23 mouse cellular contexts compared by ENCODE assay signal in the genomic region with DNA sequence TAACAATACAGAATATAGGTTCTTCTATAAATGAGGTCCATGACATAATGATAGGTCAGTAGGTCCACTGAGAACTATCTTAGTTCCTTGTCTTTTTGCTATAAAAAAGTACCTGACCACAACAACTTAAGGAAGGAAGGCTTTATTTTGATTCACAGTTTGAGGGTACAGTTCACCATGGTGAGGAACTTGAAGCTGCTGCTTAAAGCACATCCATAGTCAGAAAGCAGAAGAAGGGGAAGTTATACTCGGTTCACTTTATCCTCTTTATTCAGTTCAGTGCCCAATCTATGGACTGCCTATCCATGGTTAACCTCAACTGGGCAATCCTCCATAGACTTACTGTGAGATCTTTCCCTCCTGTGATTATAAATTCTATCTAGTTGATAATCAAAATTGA. TPM values are rescaled to one million over a fixed set of nuclear protein-coding genes. Genes with fewer than 3 reads are reported as not detected.
DNase-seq lines count a peak whose midpoint lies in the region; ATAC-seq lines count a peak whose summit lies in the region.
"Had no signal": no experiment of that assay in that cellular context is flagged by ENCODE, and none has a peak within 500 bp of the region (broad histone marks: within the 10 kb centered on the region; RNA-seq: fewer than 3 reads in every experiment).

No protein-coding gene starts in this region.

- DNase-seq in 416B (ENCODE audit: low read depth) = peak; percentile 65
- DNase-seq in thymus, adult 18-20 months = no peak
- no peak for DNase-seq in urinary bladder, adult 18-20 months (ENCODE audit: low spot score in 2 of 2)
- no peak for DNase-seq in spleen, postnatal 36 days (ENCODE audit: low spot score in 2 of 2)
- DNase-seq: adrenal gland, adult 8-10 months; adrenal gland, postnatal 25 days; B cell, adult 2 months; cerebellum, adult 18-20 months; cerebellum, adult 9-10 months; cerebellum, postnatal 14 days; gastrocnemius, postnatal 10 days; gastrocnemius, postnatal 36 days; heart, adult 18-20 months; heart, postnatal 10 days; heart, postnatal 36 days had no signal

- ATAC-seq in common myeloid progenitor, adult 5-6 weeks (replicated peaks; ENCODE audit: low read depth, poor library complexity, severe bottlenecking) = peak; percentile 97
- ATAC-seq in megakaryocyte, adult 5-6 weeks (ENCODE audit: poor library complexity, severe bottlenecking) = peak; percentile 77
- ATAC-seq in neutrophil, adult 5-6 weeks (ENCODE audit: extremely low read depth, insufficient number of reproducible peaks, low FRiP score, poor library complexity, severe bottlenecking) = peak; percentile 53; the same call in 1 of the 2 replicates
- ATAC-seq: activated CD4-positive, CD25-positive, alpha-beta regulatory T cell, adult 4 months; forebrain, embryonic 15.5 days; hindbrain, postnatal 0 days; inflammation-experienced regulatory T-cells, adult 6 months had no signal

RNA-seq across cellular contexts. Expression of a gene that starts 43.7 kb away (rescaled TPM):
- 4.8 and 8.0 TPM in 2 replicates for total RNA-seq in common myeloid progenitor, adult 5-6 weeks (2017)
- 4.4 and 7.4 TPM in 2 replicates for total RNA-seq in megakaryocyte, adult 5-6 weeks (2015)
- total RNA-seq in megakaryocyte, adult 5-6 weeks (2017) = 2.2 and 5.9 TPM in 2 replicates
- total RNA-seq in neutrophil, adult 5-6 weeks (2017) = 61.9 and 64.8 TPM in 2 replicates
- total RNA-seq: G1E had no signal
